Mouse (Mus musculus) v-Abl transformed pro-B cells (cell line): Measurements from ENCODE around the gene Tmem161a.

ENCODE experiments used
- in situ Hi-C, 2 experiments: fragments of 400-800 bp; cut with MboI; formaldehyde crosslinking; loops; one replicate each; pipeline ENCODE4 v1.15.1; 2025; ENCODE audit not compliant: unreplicated experiment in 2 of 2

Tmem161a gene

GRCm38 (mm10) chr8:70159211-70159610 is 12.9 kb upstream of the Tmem161a start:
- in situ Hi-C loops, result no loop called here

- in situ Hi-C loops, result loop anchor here (5.0 to 10.0 kb wide), 2 partner anchors 155 to 238 kb away; no protein-coding TSS in a partner anchor
Measured at GRCm38 (mm10) chr8:70160015-70160414, 12.1 kb upstream of the Tmem161a start.

GRCm38 (mm10) chr8:70163316-70163715 is 8.8 kb upstream of the Tmem161a start:
- in situ Hi-C loops, result loop anchor here (5.0 to 10.0 kb wide), 2 partner anchors 159 to 241 kb away; no protein-coding TSS in a partner anchor

GRCm38 (mm10) chr8:70166504-70167110 is 5.5 kb upstream of the Tmem161a start:
- in situ Hi-C loops, result loop anchor here (5.0 to 10.0 kb wide), 4 partner anchors 54 to 249 kb away; no protein-coding TSS in a partner anchor

- in situ Hi-C loops, result no loop called here
Measured at GRCm38 (mm10) chr8:70170116-70170515, 2.0 kb upstream of the Tmem161a start.

GRCm38 (mm10) chr8:70170748-70171147 is 1.4 kb upstream of the Tmem161a start:
- in situ Hi-C loops, result no loop called here

- in situ Hi-C loops, result no loop called here
Measured at GRCm38 (mm10) chr8:70171240-70171639, 916 bp upstream of the Tmem161a start.

GRCm38 (mm10) chr8:70173320-70173719 is 1.2 kb downstream of the Tmem161a start:
- in situ Hi-C loops, result no loop called here

- in situ Hi-C loops, result no loop called here
Measured at GRCm38 (mm10) chr8:70174079-70174478, 1.9 kb downstream of the Tmem161a start.

GRCm38 (mm10) chr8:70178231-70178630 is 6.1 kb downstream of the Tmem161a start:
- in situ Hi-C loops, result loop anchor here in 1 of 2 experiments (5.0 kb wide), 1 partner anchor 44 kb away; no protein-coding TSS in a partner anchor

- in situ Hi-C loops, result loop anchor here in 1 of 2 experiments (5.0 kb wide), 1 partner anchor 43 kb away; no protein-coding TSS in a partner anchor
Measured at GRCm38 (mm10) chr8:70179082-70179481, 6.9 kb downstream of the Tmem161a start.

GRCm38 (mm10) chr8:70181212-70181902 is 9.2 kb downstream of the Tmem161a start:
- in situ Hi-C loops, result no loop called here

- in situ Hi-C loops, result no loop called here
Measured at GRCm38 (mm10) chr8:70181903-70182252, 9.7 kb downstream of the Tmem161a start.

GRCm38 (mm10) chr8:70183194-70183593 is 11.0 kb downstream of the Tmem161a start:
- in situ Hi-C loops, result no loop called here

- in situ Hi-C loops, result no loop called here
Measured at GRCm38 (mm10) chr8:70188707-70189106, 16.6 kb downstream of the Tmem161a start.

- in situ Hi-C loops, result no loop called here
Measured at GRCm38 (mm10) chr8:70193238-70193637, 21.1 kb downstream of the Tmem161a start.

- in situ Hi-C loops, result no loop called here
Measured at GRCm38 (mm10) chr8:70194191-70194590, 22.0 kb downstream of the Tmem161a start.

- in situ Hi-C loops, result no loop called here
Measured at GRCm38 (mm10) chr8:70195762-70196161, 23.6 kb downstream of the Tmem161a start.

- in situ Hi-C loops, result no loop called here
Measured at GRCm38 (mm10) chr8:70197603-70198002, 25.4 kb downstream of the Tmem161a start.

GRCm38 (mm10) chr8:70200098-70200681 is 28.0 kb downstream of the Tmem161a start:
- in situ Hi-C loops, result no loop called here

- in situ Hi-C loops, result no loop called here
Measured at GRCm38 (mm10) chr8:70201417-70201816, 29.3 kb downstream of the Tmem161a start.

GRCm38 (mm10) chr8:70203072-70203471 is 30.9 kb downstream of the Tmem161a start:
- in situ Hi-C loops, result no loop called here
